Mouse (Mus musculus) regulatory T cell (primary cell): Measurements from ENCODE around the gene Col11a2.

Experiments
- in situ Hi-C: fragments of 300-600 bp; cut with MboI, MseI; formaldehyde crosslinking; loops from one replicate; pipeline ENCODE4 v1.15.1; 2025; ENCODE audit warnings: high pct_unique_total_duplicates

Col11a2 gene

GRCm38 (mm10) chr17:34097272-34097671, 58.0 kb downstream of the Col11a2 start:
- in situ Hi-C loops = no loop called here

- in situ Hi-C loops = no loop called here
Measured at GRCm38 (mm10) chr17:34098709-34099479, 59.7 kb downstream of the Col11a2 start.

GRCm38 (mm10) chr17:34099531-34099930, 60.3 kb downstream of the Col11a2 start:
- in situ Hi-C loops = no loop called here

- in situ Hi-C loops = no loop called here
Measured at GRCm38 (mm10) chr17:34101185-34101584, 61.9 kb downstream of the Col11a2 start.

- in situ Hi-C loops = no loop called here
Measured at GRCm38 (mm10) chr17:34101604-34102032, 62.4 kb downstream of the Col11a2 start.

- in situ Hi-C loops = no loop called here
Measured at GRCm38 (mm10) chr17:34102831-34103230, 63.6 kb downstream of the Col11a2 start.

- in situ Hi-C loops = no loop called here
Measured at GRCm38 (mm10) chr17:34104804-34105203, 65.6 kb downstream of the Col11a2 start.

- in situ Hi-C loops = no loop called here
Measured at GRCm38 (mm10) chr17:34106555-34106954, 67.3 kb downstream of the Col11a2 start.

GRCm38 (mm10) chr17:34107109-34107867, 68.1 kb downstream of the Col11a2 start:
- in situ Hi-C loops = no loop called here

GRCm38 (mm10) chr17:34108460-34108859, 69.2 kb downstream of the Col11a2 start:
- in situ Hi-C loops = no loop called here

GRCm38 (mm10) chr17:34109038-34109805, 70.0 kb downstream of the Col11a2 start:
- in situ Hi-C loops = no loop called here

- in situ Hi-C loops = no loop called here
Measured at GRCm38 (mm10) chr17:34109806-34110195, 70.6 kb downstream of the Col11a2 start.

GRCm38 (mm10) chr17:34110309-34110708, 71.1 kb downstream of the Col11a2 start:
- in situ Hi-C loops = no loop called here

GRCm38 (mm10) chr17:34114114-34114513, 74.9 kb downstream of the Col11a2 start:
- in situ Hi-C loops = no loop called here
